Mouse (Mus musculus): ENCODE data around the gene Hist3h2a. TPM values are rescaled to one million over a fixed set of nuclear protein-coding genes. Genes with fewer than 3 reads are reported as not detected.

Hist3h2a gene
- total and polyA plus RNA-seq, 3 experiments = 13.5 to 108 (median 107) TPM

GRCm38 (mm10) chr11:58995807-58996370 is 41.4 kb downstream of the Hist3h2a start:
- ATAC-seq (ENCODE audit: extremely low read depth, insufficient number of reproducible peaks, low FRiP score, poor library complexity, severe bottlenecking) (no peak), DNase-seq (ENCODE audit: low spot score) (no peak)
- Histone ChIP-seq H3K4me3 (ENCODE audit: low read depth, low read length) (no peak overlapping the region), H3K4me1 (ENCODE audit: insufficient read depth, low read depth, low read length) (peaks cover 67% of the 10 kb centered on the region), H3K9me3 (replicated peaks) (no peaks in the 10 kb centered on the region), H3K36me3 (replicated peaks) (peaks cover 13% of the 10 kb centered on the region), H3K27me3 (ENCODE audit: insufficient read depth, low read length) (peaks cover 55% of the 10 kb centered on the region)
- TF ChIP-seq CTCF (IDR thresholded peaks at IDR 0.05; ENCODE audit: low read depth, low read length) = no peak
- TF ChIP-seq TAL1 (conservative IDR thresholded peaks at IDR 0.05; ENCODE audit: low read depth, low read length) = no peak
- TF ChIP-seq GATA2 (IDR thresholded peaks at IDR 0.05; ENCODE audit: borderline replicate concordance, low read depth, low read length) = no peak
- no peak for TF ChIP-seq POLR2AphosphoS5 (IDR thresholded peaks at IDR 0.05; ENCODE audit: insufficient replicate concordance, low read depth, low read length)
- TF ChIP-seq GATA1 (IDR thresholded peaks at IDR 0.05; ENCODE audit: borderline replicate concordance, low read length) = no peak

- DNase-seq (ENCODE audit: low spot score) (no peak), ATAC-seq (ENCODE audit: extremely low read depth, insufficient number of reproducible peaks, low FRiP score, poor library complexity, severe bottlenecking) (no peak)
- Histone ChIP-seq H3K4me1 (ENCODE audit: insufficient read depth, low read depth, low read length) (peaks cover 51% of the 10 kb centered on the region), H3K36me3 (replicated peaks) (no peaks in the 10 kb centered on the region), H3K27me3 (ENCODE audit: insufficient read depth, low read length) (peaks cover 71% of the 10 kb centered on the region), H3K4me3 (ENCODE audit: low read depth, low read length) (no peak overlapping the region), H3K9me3 (replicated peaks) (no peaks in the 10 kb centered on the region)
- TF ChIP-seq CTCF (IDR thresholded peaks at IDR 0.05; ENCODE audit: low read depth, low read length) (no peak), POLR2AphosphoS5 (IDR thresholded peaks at IDR 0.05; ENCODE audit: insufficient replicate concordance, low read depth, low read length) (no peak), GATA2 (IDR thresholded peaks at IDR 0.05; ENCODE audit: borderline replicate concordance, low read depth, low read length) (no peak), TAL1 (conservative IDR thresholded peaks at IDR 0.05; ENCODE audit: low read depth, low read length) (no peak), GATA1 (IDR thresholded peaks at IDR 0.05; ENCODE audit: borderline replicate concordance, low read length) (no peak)
Observed at GRCm38 (mm10) chr11:58997541-58997940, 43.1 kb downstream of the Hist3h2a start.

- DNase-seq (ENCODE audit: low spot score) (no peak), ATAC-seq (ENCODE audit: extremely low read depth, insufficient number of reproducible peaks, low FRiP score, poor library complexity, severe bottlenecking) (no peak)
- Histone ChIP-seq H3K36me3 (replicated peaks) (no peaks in the 10 kb centered on the region), H3K27me3 (ENCODE audit: insufficient read depth, low read length) (peaks cover 77% of the 10 kb centered on the region), H3K4me1 (ENCODE audit: insufficient read depth, low read depth, low read length) (peaks cover 35% of the 10 kb centered on the region), H3K4me3 (ENCODE audit: low read depth, low read length) (no peak overlapping the region), H3K9me3 (replicated peaks) (no peaks in the 10 kb centered on the region)
- TF ChIP-seq POLR2AphosphoS5 (IDR thresholded peaks at IDR 0.05; ENCODE audit: insufficient replicate concordance, low read depth, low read length) = no peak
- no peak for TF ChIP-seq GATA1 (IDR thresholded peaks at IDR 0.05; ENCODE audit: borderline replicate concordance, low read length)
- no peak for TF ChIP-seq GATA2 (IDR thresholded peaks at IDR 0.05; ENCODE audit: borderline replicate concordance, low read depth, low read length)
- no peak for TF ChIP-seq TAL1 (conservative IDR thresholded peaks at IDR 0.05; ENCODE audit: low read depth, low read length)
- TF ChIP-seq CTCF (IDR thresholded peaks at IDR 0.05; ENCODE audit: low read depth, low read length) = no peak
Observed at GRCm38 (mm10) chr11:58999158-58999557, 44.7 kb downstream of the Hist3h2a start.

- no peak overlapping the region for H3K4me3 ChIP-seq (ENCODE audit: low read depth, low read length)
- DNase-seq (ENCODE audit: low spot score) = no peak
- H3K9me3 ChIP-seq (replicated peaks) = no peaks in the 10 kb centered on the region
- no peaks in the 10 kb centered on the region for H3K36me3 ChIP-seq (replicated peaks)
- peaks cover 28% of the 10 kb centered on the region for H3K4me1 ChIP-seq (ENCODE audit: insufficient read depth, low read depth, low read length)
- ATAC-seq (ENCODE audit: extremely low read depth, insufficient number of reproducible peaks, low FRiP score, poor library complexity, severe bottlenecking) = no peak
- H3K27me3 ChIP-seq (ENCODE audit: insufficient read depth, low read length) = peaks cover 76% of the 10 kb centered on the region
- no peak for TF ChIP-seq CTCF (IDR thresholded peaks at IDR 0.05; ENCODE audit: low read depth, low read length)
Observed at GRCm38 (mm10) chr11:58999830-59000229, 45.3 kb downstream of the Hist3h2a start.

DNA sequence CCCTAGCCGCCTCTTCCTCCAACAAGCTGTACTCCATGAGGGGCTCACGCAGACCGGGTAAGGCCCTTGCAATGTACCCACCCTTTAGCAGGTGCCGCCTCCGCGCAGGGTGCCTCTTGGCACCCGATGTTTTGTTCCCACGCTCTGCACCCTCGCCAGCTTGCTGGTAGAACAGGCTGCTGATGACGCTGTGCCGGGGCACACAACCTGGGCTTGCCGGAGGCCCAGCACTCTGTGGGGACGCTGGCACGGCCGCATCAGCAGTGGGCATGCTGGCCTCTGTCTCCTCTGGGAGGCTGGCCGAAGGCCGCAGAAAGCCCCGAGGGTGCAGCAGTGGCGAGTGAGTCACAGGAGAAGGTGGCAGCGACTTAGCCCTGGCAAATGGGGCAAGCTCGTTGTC is 46.1 kb downstream of the Hist3h2a start:
- Histone ChIP-seq H3K36me3 (replicated peaks) (no peaks in the 10 kb centered on the region), H3K27me3 (ENCODE audit: insufficient read depth, low read length) (peaks cover 70% of the 10 kb centered on the region), H3K4me3 (ENCODE audit: low read depth, low read length) (no peak overlapping the region), H3K9me3 (replicated peaks) (no peaks in the 10 kb centered on the region), H3K4me1 (ENCODE audit: insufficient read depth, low read depth, low read length) (peaks cover 20% of the 10 kb centered on the region)
- no peak for TF ChIP-seq TAL1 (conservative IDR thresholded peaks at IDR 0.05; ENCODE audit: low read depth, low read length)
- TF ChIP-seq POLR2AphosphoS5 (IDR thresholded peaks at IDR 0.05; ENCODE audit: insufficient replicate concordance, low read depth, low read length) = no peak
- no peak for TF ChIP-seq GATA1 (IDR thresholded peaks at IDR 0.05; ENCODE audit: borderline replicate concordance, low read length)
- TF ChIP-seq CTCF (IDR thresholded peaks at IDR 0.05; ENCODE audit: low read depth, low read length) = no peak
- no peak for DNase-seq (ENCODE audit: low spot score)
- no peak for ATAC-seq (ENCODE audit: extremely low read depth, insufficient number of reproducible peaks, low FRiP score, poor library complexity, severe bottlenecking)

DNA sequence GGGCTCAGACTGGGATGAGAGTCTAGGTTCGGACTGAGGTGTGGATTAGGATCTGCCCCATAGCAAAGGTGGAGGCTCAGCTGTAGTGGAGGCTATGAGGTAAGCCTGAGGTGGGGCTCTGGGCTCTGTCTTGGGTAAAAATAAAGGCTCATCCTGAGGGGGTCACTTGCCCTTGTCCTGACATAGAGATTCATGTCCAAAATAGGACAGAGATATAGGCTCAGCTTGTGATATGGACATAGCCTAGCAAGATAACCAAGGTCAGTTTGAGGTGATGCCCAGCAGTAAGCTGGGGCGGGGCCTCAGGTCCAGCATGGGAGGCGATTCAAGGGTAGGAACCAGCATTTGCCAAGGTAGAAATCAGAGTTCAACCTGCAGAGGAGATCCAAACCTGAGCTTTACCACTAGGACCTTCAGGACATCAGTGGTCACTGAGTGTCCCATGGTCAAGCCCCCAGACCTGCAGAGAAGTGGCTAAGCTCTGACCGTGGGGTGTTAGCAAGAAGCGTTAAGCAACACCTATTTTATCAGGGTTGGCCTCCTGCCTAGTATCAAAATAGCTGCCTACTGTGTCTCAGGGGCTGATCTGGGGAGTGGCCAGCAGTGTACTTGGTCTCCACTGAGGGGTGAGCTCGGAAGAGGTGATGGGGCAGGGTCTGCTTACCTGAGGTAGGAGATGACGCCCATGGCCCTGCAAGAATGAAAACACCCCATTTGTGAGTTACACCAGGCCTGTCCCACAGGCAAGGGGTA is 48.0 kb downstream of the Hist3h2a start:
- no peak overlapping the region for H3K4me3 ChIP-seq (ENCODE audit: low read depth, low read length)
- no peaks in the 10 kb centered on the region for H3K36me3 ChIP-seq (replicated peaks)
- DNase-seq (ENCODE audit: low spot score) = no peak
- H3K27me3 ChIP-seq (ENCODE audit: insufficient read depth, low read length) = peaks cover 53% of the 10 kb centered on the region
- peaks cover 6% of the 10 kb centered on the region for H3K4me1 ChIP-seq (ENCODE audit: insufficient read depth, low read depth, low read length)
- H3K9me3 ChIP-seq (replicated peaks) = no peaks in the 10 kb centered on the region
- no peak for ATAC-seq (ENCODE audit: extremely low read depth, insufficient number of reproducible peaks, low FRiP score, poor library complexity, severe bottlenecking)
- TF ChIP-seq POLR2AphosphoS5 (IDR thresholded peaks at IDR 0.05; ENCODE audit: insufficient replicate concordance, low read depth, low read length) = no peak
- no peak for TF ChIP-seq CTCF (IDR thresholded peaks at IDR 0.05; ENCODE audit: low read depth, low read length)
- TF ChIP-seq TAL1 (conservative IDR thresholded peaks at IDR 0.05; ENCODE audit: low read depth, low read length) = no peak
- no peak for TF ChIP-seq GATA1 (IDR thresholded peaks at IDR 0.05; ENCODE audit: borderline replicate concordance, low read length)
- no peak for TF ChIP-seq GATA2 (IDR thresholded peaks at IDR 0.05; ENCODE audit: borderline replicate concordance, low read depth, low read length)

Other genes with a start within 250 kb of the Hist3h2a start
Only the 20 nearest of the 22 such genes appear.
- gene Olfr318, start 230.7 kb upstream of the Hist3h2a start, total RNA-seq (2014; fragmentation: Nextera tagmentation) = 0.45 TPM in 1 of 2 replicates, not detected in the other
- gene Olfr318, start 230.7 kb upstream of the Hist3h2a start, total RNA-seq (2017) = 0.06 and 0.33 TPM in 2 replicates
- not detected in 2 replicates for gene Olfr318, start 230.7 kb upstream of the Hist3h2a start, polyA plus RNA-seq (2012)
- not detected in 2 replicates for gene Olfr317, start 215.5 kb upstream of the Hist3h2a start, total RNA-seq (2014; fragmentation: Nextera tagmentation)
- gene Olfr317, start 215.5 kb upstream of the Hist3h2a start, total RNA-seq (2017) = not detected in 2 replicates
- not detected in 2 replicates for gene Olfr317, start 215.5 kb upstream of the Hist3h2a start, polyA plus RNA-seq (2012)
- gene Olfr316, start 202.0 kb upstream of the Hist3h2a start, total RNA-seq (2014; fragmentation: Nextera tagmentation) = not detected in 2 replicates
- 0.06 and 0.33 TPM in 2 replicates for gene Olfr316, start 202.0 kb upstream of the Hist3h2a start, total RNA-seq (2017)
- gene Olfr316, start 202.0 kb upstream of the Hist3h2a start, polyA plus RNA-seq (2012) = not detected in 2 replicates
- not detected in 2 replicates for gene Olfr315, start 181.5 kb upstream of the Hist3h2a start, total RNA-seq (2014; fragmentation: Nextera tagmentation)
- not detected in 2 replicates for gene Olfr315, start 181.5 kb upstream of the Hist3h2a start, total RNA-seq (2017)
- gene Olfr315, start 181.5 kb upstream of the Hist3h2a start, polyA plus RNA-seq (2012) = not detected in 2 replicates
- gene Olfr314, start 171.7 kb upstream of the Hist3h2a start, total RNA-seq (2014; fragmentation: Nextera tagmentation) = not detected in 2 replicates
- 0.05 and 0.06 TPM in 2 replicates for gene Olfr314, start 171.7 kb upstream of the Hist3h2a start, total RNA-seq (2017)
- gene Olfr314, start 171.7 kb upstream of the Hist3h2a start, polyA plus RNA-seq (2012) = not detected in 2 replicates
- gene Fam183b, start 152.7 kb upstream of the Hist3h2a start, total RNA-seq (2014; fragmentation: Nextera tagmentation) = not detected in 2 replicates
- gene Fam183b, start 152.7 kb upstream of the Hist3h2a start, total RNA-seq (2017) = not detected in 2 replicates
- gene Fam183b, start 152.7 kb upstream of the Hist3h2a start, polyA plus RNA-seq (2012) = not detected in 2 replicates
- gene Olfr313, start 139.7 kb upstream of the Hist3h2a start, total RNA-seq (2014; fragmentation: Nextera tagmentation) = not detected in 2 replicates
- 0.11 TPM in 1 of 2 replicates, not detected in the other for gene Olfr313, start 139.7 kb upstream of the Hist3h2a start, total RNA-seq (2017)
- gene Olfr313, start 139.7 kb upstream of the Hist3h2a start, polyA plus RNA-seq (2012) = not detected in 2 replicates
- not detected in 2 replicates for gene Olfr312, start 125.4 kb upstream of the Hist3h2a start, total RNA-seq (2014; fragmentation: Nextera tagmentation)
- gene Olfr312, start 125.4 kb upstream of the Hist3h2a start, total RNA-seq (2017) = 0.05 and 0.64 TPM in 2 replicates
- not detected in 2 replicates for gene Olfr312, start 125.4 kb upstream of the Hist3h2a start, polyA plus RNA-seq (2012)
- not detected in 2 replicates for gene Olfr311, start 115.4 kb upstream of the Hist3h2a start, total RNA-seq (2014; fragmentation: Nextera tagmentation)
- gene Olfr311, start 115.4 kb upstream of the Hist3h2a start, total RNA-seq (2017) = 0.33 TPM in 1 of 2 replicates, not detected in the other
- gene Olfr311, start 115.4 kb upstream of the Hist3h2a start, polyA plus RNA-seq (2012) = not detected in 2 replicates
- gene Gm12258, start 107.5 kb upstream of the Hist3h2a start, total RNA-seq (2014; fragmentation: Nextera tagmentation) = 13.9 and 15.1 TPM in 2 replicates
- gene Gm12258, start 107.5 kb upstream of the Hist3h2a start, total RNA-seq (2017) = 8.7 and 8.8 TPM in 2 replicates
- gene Gm12258, start 107.5 kb upstream of the Hist3h2a start, polyA plus RNA-seq (2012) = 0.21 and 0.62 TPM in 2 replicates
- gene 2810021J22Rik, start 87.5 kb upstream of the Hist3h2a start, total RNA-seq (2014; fragmentation: Nextera tagmentation) = 1.5 and 10.3 TPM in 2 replicates
- gene 2810021J22Rik, start 87.5 kb upstream of the Hist3h2a start, total RNA-seq (2017) = 0.46 and 1.7 TPM in 2 replicates
- gene 2810021J22Rik, start 87.5 kb upstream of the Hist3h2a start, polyA plus RNA-seq (2012) = 0.02 TPM in 2 replicates
- gene Zfp39, start 50.5 kb upstream of the Hist3h2a start, total RNA-seq (2014; fragmentation: Nextera tagmentation) = 22.0 and 22.6 TPM in 2 replicates
- gene Zfp39, start 50.5 kb upstream of the Hist3h2a start, total RNA-seq (2017) = 5.5 and 7.0 TPM in 2 replicates
- gene Zfp39, start 50.5 kb upstream of the Hist3h2a start, polyA plus RNA-seq (2012) = 0.80 and 0.85 TPM in 2 replicates
- gene Btnl10, start 36.8 kb upstream of the Hist3h2a start, total RNA-seq (2014; fragmentation: Nextera tagmentation) = 17.5 TPM in 1 of 2 replicates, not detected in the other
- under 0.01 TPM in 1 of 2 replicates, not detected in the other for gene Btnl10, start 36.8 kb upstream of the Hist3h2a start, total RNA-seq (2017)
- not detected in 2 replicates for gene Btnl10, start 36.8 kb upstream of the Hist3h2a start, polyA plus RNA-seq (2012)
- 55.7 and 55.8 TPM in 2 replicates for gene Rnf187, start 15.8 kb upstream of the Hist3h2a start, total RNA-seq (2014; fragmentation: Nextera tagmentation)
- 72.8 and 106 TPM in 2 replicates for gene Rnf187, start 15.8 kb upstream of the Hist3h2a start, total RNA-seq (2017)
- 225 and 312 TPM in 2 replicates for gene Rnf187, start 15.8 kb upstream of the Hist3h2a start, polyA plus RNA-seq (2012)
- 2.7 and 23.2 TPM in 2 replicates for gene Hist3h2ba, start 5.8 kb upstream of the Hist3h2a start, total RNA-seq (2014; fragmentation: Nextera tagmentation)
- gene Hist3h2ba, start 5.8 kb upstream of the Hist3h2a start, total RNA-seq (2017) = 6.0 and 7.1 TPM in 2 replicates
- 0.20 TPM in 1 of 2 replicates, not detected in the other for gene Hist3h2ba, start 5.8 kb upstream of the Hist3h2a start, polyA plus RNA-seq (2012)
- gene Trim17, start within 50 bp of the Hist3h2a start, total RNA-seq (2014; fragmentation: Nextera tagmentation) = not detected in 2 replicates
- gene Trim17, start within 50 bp of the Hist3h2a start, total RNA-seq (2017) = 0.11 and 0.12 TPM in 2 replicates
- gene Trim17, start within 50 bp of the Hist3h2a start, polyA plus RNA-seq (2012) = 0.12 and 7.5 TPM in 2 replicates
- 44.7 and 48.2 TPM in 2 replicates for gene Trim11, start 23.4 kb downstream of the Hist3h2a start, total RNA-seq (2014; fragmentation: Nextera tagmentation)
- 32.3 and 36.4 TPM in 2 replicates for gene Trim11, start 23.4 kb downstream of the Hist3h2a start, total RNA-seq (2017)
- 69.3 and 75.9 TPM in 2 replicates for gene Trim11, start 23.4 kb downstream of the Hist3h2a start, polyA plus RNA-seq (2012)
- gene Obscn, start 181.7 kb downstream of the Hist3h2a start, total RNA-seq (2014; fragmentation: Nextera tagmentation) = not detected in 2 replicates
- 0.17 and 0.27 TPM in 2 replicates for gene Obscn, start 181.7 kb downstream of the Hist3h2a start, total RNA-seq (2017)
- 0.11 TPM in 2 replicates for gene Obscn, start 181.7 kb downstream of the Hist3h2a start, polyA plus RNA-seq (2012)
- 3.0 and 4.9 TPM in 2 replicates for gene Iba57, start 209.1 kb downstream of the Hist3h2a start, total RNA-seq (2014; fragmentation: Nextera tagmentation)
- gene Iba57, start 209.1 kb downstream of the Hist3h2a start, total RNA-seq (2017) = 7.3 and 8.6 TPM in 2 replicates
- gene Iba57, start 209.1 kb downstream of the Hist3h2a start, polyA plus RNA-seq (2012) = 10.5 and 10.8 TPM in 2 replicates
- not detected in 2 replicates for gene Gjc2, start 228.5 kb downstream of the Hist3h2a start, total RNA-seq (2014; fragmentation: Nextera tagmentation)
- not detected in 2 replicates for gene Gjc2, start 228.5 kb downstream of the Hist3h2a start, total RNA-seq (2017)
- not detected in 2 replicates for gene Gjc2, start 228.5 kb downstream of the Hist3h2a start, polyA plus RNA-seq (2012)